ENCODE assay signal across 10 mouse cellular contexts in the genomic region with DNA sequence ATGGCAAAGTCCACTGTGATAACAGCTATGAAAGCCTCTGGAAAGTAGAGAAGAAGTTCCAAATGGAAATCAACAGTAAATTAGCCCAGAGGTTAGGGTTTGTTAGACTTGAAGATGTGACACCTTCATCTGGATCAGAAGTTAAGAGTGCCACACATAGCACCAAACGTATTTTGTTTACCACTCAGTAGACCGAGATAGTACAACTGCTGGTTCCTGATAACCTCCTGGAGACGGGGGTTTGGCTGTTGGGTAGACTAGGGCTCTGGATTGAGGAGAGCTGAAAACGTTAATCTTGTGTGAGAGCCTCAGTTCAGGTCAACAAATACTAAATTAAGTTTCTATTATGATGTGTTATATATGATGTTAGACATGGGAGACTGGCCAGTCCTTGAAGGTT. TPM values are rescaled to one million over a fixed set of nuclear protein-coding genes. Genes with fewer than 3 reads are reported as not detected.
A peak's percentile ranks its signal among the peaks of the same experiment; 100 is the strongest.
DNase-seq lines count a peak whose midpoint lies in the region; ATAC-seq and TF ChIP-seq lines count a peak whose summit lies in the region.
"Had no signal": no experiment of that assay in that cellular context is flagged by ENCODE, and none has a peak within 500 bp of the region (broad histone marks: within the 10 kb centered on the region; RNA-seq: fewer than 3 reads in every experiment).

No protein-coding gene starts in this region.

- H3K36me3 ChIP-seq in midbrain, embryonic 10.5 days, result no peaks in the 10 kb centered on the region
- no peaks in the 10 kb centered on the region for H3K36me3 ChIP-seq in midbrain, postnatal 0 days (ENCODE audit: insufficient read depth, low read length)
- H3K36me3 ChIP-seq in limb, embryonic 13.5 days, result no peaks in the 10 kb centered on the region
- H3K36me3 ChIP-seq in neural tube, embryonic 14.5 days (ENCODE audit: control insufficient read depth, insufficient read depth, low read length), result no peaks in the 10 kb centered on the region
- no peaks in the 10 kb centered on the region for H3K36me3 ChIP-seq in kidney, embryonic 16.5 days (ENCODE audit: insufficient read depth, low read length)

- 89% methylated on average over 4 of the region's 4 CpGs for WGBS in midbrain, embryonic 10.5 days
- 92% methylated on average over 4 of the region's 4 CpGs for WGBS in midbrain, postnatal 0 days
- 84% methylated on average over 4 of the region's 4 CpGs for WGBS in limb, embryonic 13.5 days
- 92% methylated on average over 4 of the region's 4 CpGs for WGBS in neural tube, embryonic 14.5 days
- 89% methylated on average over 4 of the region's 4 CpGs for whole genome bisulfite sequencing in kidney, embryonic 16.5 days

- no peak overlapping the region for H3K27ac ChIP-seq in midbrain, embryonic 10.5 days (replicated peaks)
- no peak overlapping the region for H3K27ac ChIP-seq in midbrain, postnatal 0 days (ENCODE audit: low read depth, low read length)
- no peak overlapping the region for H3K27ac ChIP-seq in embryonic fibroblast, embryonic 13.5 days (ENCODE audit: insufficient read depth, low read length)
- no peak overlapping the region for H3K27ac ChIP-seq in limb, embryonic 13.5 days
- no peak overlapping the region for H3K27ac ChIP-seq in neural tube, embryonic 14.5 days (ENCODE audit: low read depth, low read length)
- H3K27ac ChIP-seq in kidney, embryonic 16.5 days (ENCODE audit: low read length), result no peak overlapping the region

- DNase-seq in midbrain, embryonic 10.5 days (ENCODE audit: low spot score), result no peak
- DNase-seq in midbrain, postnatal 0 days (ENCODE audit: low spot score), result no peak
- DNase-seq in left cerebral cortex, adult 9 months (ENCODE audit: low spot score in 2 of 2), result no peak
- DNase-seq in layer of hippocampus, adult 8-10 months (ENCODE audit: low spot score in 2 of 2), result no peak
- DNase-seq: adrenal gland, adult 2 months had no signal

- TF ChIP-seq POLR2A in embryonic fibroblast, embryonic 13.5 days (IDR thresholded peaks at IDR 0.05; ENCODE audit: low read depth, low read length), result no peak

- H3K9ac ChIP-seq in midbrain, postnatal 0 days (replicated peaks; ENCODE audit: low read length, poor library complexity, severe bottlenecking), result no peak overlapping the region
- H3K9ac ChIP-seq in limb, embryonic 13.5 days, result no peak overlapping the region
- no peak overlapping the region for H3K9ac ChIP-seq in neural tube, embryonic 14.5 days (replicated peaks; ENCODE audit: low read depth, low read length)
- no peak overlapping the region for H3K9ac ChIP-seq in kidney, embryonic 16.5 days (replicated peaks; ENCODE audit: low read length)

- TF ChIP-seq CTCF in midbrain, postnatal 0 days (IDR thresholded peaks at IDR 0.05), result no peak
- TF ChIP-seq CTCF in embryonic fibroblast, embryonic 13.5 days (IDR thresholded peaks at IDR 0.05; ENCODE audit: borderline replicate concordance, insufficient read depth, low read length), result no peak

- peaks cover 44% of the 10 kb centered on the region for H3K4me1 ChIP-seq in midbrain, embryonic 10.5 days
- peaks cover 4% of the 10 kb centered on the region; the same call in 1 of the 2 replicates for H3K4me1 ChIP-seq in midbrain, postnatal 0 days (ENCODE audit: insufficient read depth, low read length)
- H3K4me1 ChIP-seq in embryonic fibroblast, embryonic 13.5 days (ENCODE audit: control insufficient read depth, insufficient read depth, low read length), result peaks cover 15% of the 10 kb centered on the region
- H3K4me1 ChIP-seq in limb, embryonic 13.5 days, result peaks cover 43% of the 10 kb centered on the region
- H3K4me1 ChIP-seq in neural tube, embryonic 14.5 days (ENCODE audit: control insufficient read depth, insufficient read depth, low read length), result peaks cover 13% of the 10 kb centered on the region; the same call in 1 of the 2 replicates
- peaks cover 39% of the 10 kb centered on the region for H3K4me1 ChIP-seq in kidney, embryonic 16.5 days (ENCODE audit: insufficient read depth, low read length)

- H3K9me3 ChIP-seq in midbrain, embryonic 10.5 days (replicated peaks), result no peaks in the 10 kb centered on the region
- no peaks in the 10 kb centered on the region for H3K9me3 ChIP-seq in midbrain, postnatal 0 days (ENCODE audit: low read length)
- H3K9me3 ChIP-seq in limb, embryonic 13.5 days, result no peaks in the 10 kb centered on the region
- no peaks in the 10 kb centered on the region for H3K9me3 ChIP-seq in neural tube, embryonic 14.5 days (ENCODE audit: control insufficient read depth, low read length)
- H3K9me3 ChIP-seq in kidney, embryonic 16.5 days (ENCODE audit: low read length), result no peaks in the 10 kb centered on the region

- peak overlapping the region; percentile 94; the same call in 1 of the 2 replicates for H3K4me3 ChIP-seq in midbrain, embryonic 10.5 days
- no peak overlapping the region for H3K4me3 ChIP-seq in midbrain, postnatal 0 days (ENCODE audit: low read depth, low read length)
- peak overlapping the region; percentile 91 for H3K4me3 ChIP-seq in embryonic fibroblast, embryonic 13.5 days (ENCODE audit: insufficient read depth, low read length)
- peak overlapping the region; percentile 96 for H3K4me3 ChIP-seq in limb, embryonic 13.5 days
- H3K4me3 ChIP-seq in neural tube, embryonic 14.5 days (ENCODE audit: low read depth, low read length), result no peak overlapping the region
- H3K4me3 ChIP-seq in kidney, embryonic 16.5 days (ENCODE audit: low read length), result no peak overlapping the region

- no peaks in the 10 kb centered on the region for H3K27me3 ChIP-seq in midbrain, embryonic 10.5 days (ENCODE audit: low read depth, poor library complexity, severe bottlenecking)
- H3K27me3 ChIP-seq in midbrain, postnatal 0 days (ENCODE audit: insufficient read depth, low read length), result no peaks in the 10 kb centered on the region
- no peaks in the 10 kb centered on the region for H3K27me3 ChIP-seq in limb, embryonic 13.5 days
- no peaks in the 10 kb centered on the region for H3K27me3 ChIP-seq in neural tube, embryonic 14.5 days (ENCODE audit: control insufficient read depth, insufficient read depth, low read length)
- no peaks in the 10 kb centered on the region for H3K27me3 ChIP-seq in kidney, embryonic 16.5 days (ENCODE audit: insufficient read depth, low read length)

- no peak for ATAC-seq in midbrain, postnatal 0 days (ENCODE audit: low FRiP score)
- no peak for ATAC-seq in limb, embryonic 13.5 days (ENCODE audit: low FRiP score, low read depth)
- no peak for ATAC-seq in neural tube, embryonic 14.5 days (ENCODE audit: low read depth)
- no peak for ATAC-seq in kidney, embryonic 16.5 days (ENCODE audit: low FRiP score, low TSS enrichment)

- H3K4me2 ChIP-seq in midbrain, postnatal 0 days (ENCODE audit: low read depth, low read length, poor library complexity, severe bottlenecking), result no peak overlapping the region
- H3K4me2 ChIP-seq in limb, embryonic 13.5 days (replicated peaks), result peak overlapping the region; percentile 77
- H3K4me2 ChIP-seq in neural tube, embryonic 14.5 days (ENCODE audit: low read depth, low read length), result peak overlapping the region; percentile 78; the same call in 1 of the 2 replicates
- no peak overlapping the region for H3K4me2 ChIP-seq in kidney, embryonic 16.5 days (replicated peaks; ENCODE audit: low read depth, low read length)

RNA-seq across cellular contexts. Expression of a gene that starts 2.1 kb away (rescaled TPM):
- 12.0 and 13.7 TPM in 2 replicates for polyA plus RNA-seq in midbrain, embryonic 10.5 days (2016; fragmentation: Nextera tagmentation; extraction: Ambion mirVana)
- 26.7 and 30.7 TPM in 2 replicates for total RNA-seq in midbrain, postnatal 0 days (2014; rRNA removed)
- 8.4 and 9.1 TPM in 2 replicates for polyA plus RNA-seq in midbrain, postnatal 0 days (2015; fragmentation: Nextera tagmentation; extraction: Ambion mirVana)
- polyA plus RNA-seq in embryonic fibroblast, embryonic 13.5 days (2011; ENCODE audit: insufficient read length, low read depth, missing spikeins), result 44.6 and 51.9 TPM in 2 replicates
- polyA plus RNA-seq in limb, embryonic 13.5 days (2015; fragmentation: Nextera tagmentation; extraction: Ambion mirVana), result 13.3 and 13.9 TPM in 2 replicates
- polyA plus RNA-seq in neural tube, embryonic 14.5 days (2014; fragmentation: Nextera tagmentation; extraction: Ambion mirVana), result 18.7 and 21.0 TPM in 2 replicates
- polyA plus RNA-seq in kidney, embryonic 16.5 days (2015; fragmentation: Nextera tagmentation; extraction: Ambion mirVana), result 10.4 and 11.1 TPM in 2 replicates
- total RNA-seq in layer of hippocampus, adult 8-10 months (2022), result 1 to 10 TPM; 4.7 to 6.9 (median 4.9) TPM

RNA-seq across cellular contexts. Expression of a gene that starts 2.3 kb away (rescaled TPM):
- 0.61 and 0.63 TPM in 2 replicates for polyA plus RNA-seq in midbrain, embryonic 10.5 days (2016; fragmentation: Nextera tagmentation; extraction: Ambion mirVana)
- 0.19 TPM in 1 of 2 replicates, not detected in the other for total RNA-seq in midbrain, postnatal 0 days (2014; rRNA removed)
- 0.18 and 0.26 TPM in 2 replicates for polyA plus RNA-seq in midbrain, postnatal 0 days (2015; fragmentation: Nextera tagmentation; extraction: Ambion mirVana)
- polyA plus RNA-seq in embryonic fibroblast, embryonic 13.5 days (2011; ENCODE audit: insufficient read length, low read depth, missing spikeins), result not detected in 2 replicates
- 0.25 TPM in 1 of 2 replicates, not detected in the other for polyA plus RNA-seq in limb, embryonic 13.5 days (2015; fragmentation: Nextera tagmentation; extraction: Ambion mirVana)
- polyA plus RNA-seq in neural tube, embryonic 14.5 days (2014; fragmentation: Nextera tagmentation; extraction: Ambion mirVana), result 0.41 TPM in 1 of 2 replicates, not detected in the other
- 0.24 TPM in 1 of 2 replicates, not detected in the other for polyA plus RNA-seq in kidney, embryonic 16.5 days (2015; fragmentation: Nextera tagmentation; extraction: Ambion mirVana)
- total RNA-seq in layer of hippocampus, adult 8-10 months (2022), result 1 to 10 TPM in 2 of 4 experiments, under 1 TPM in 2; 0.92 to 3.2 (median 1.4) TPM
- total RNA-seq: adrenal gland, adult 2 months; common myeloid progenitor, adult 5-6 weeks had no signal

RNA-seq across cellular contexts. Expression of a gene that starts 54.2 kb away (rescaled TPM):
- 205 and 210 TPM in 2 replicates for polyA plus RNA-seq in midbrain, embryonic 10.5 days (2016; fragmentation: Nextera tagmentation; extraction: Ambion mirVana)
- 63.8 and 89.9 TPM in 2 replicates for total RNA-seq in midbrain, postnatal 0 days (2014; rRNA removed)
- 134 and 140 TPM in 2 replicates for polyA plus RNA-seq in midbrain, postnatal 0 days (2015; fragmentation: Nextera tagmentation; extraction: Ambion mirVana)
- 126 and 171 TPM in 2 replicates for polyA plus RNA-seq in embryonic fibroblast, embryonic 13.5 days (2011; ENCODE audit: insufficient read length, low read depth, missing spikeins)
- polyA plus RNA-seq in limb, embryonic 13.5 days (2015; fragmentation: Nextera tagmentation; extraction: Ambion mirVana), result 243 and 247 TPM in 2 replicates
- polyA plus RNA-seq in neural tube, embryonic 14.5 days (2014; fragmentation: Nextera tagmentation; extraction: Ambion mirVana), result 200 and 204 TPM in 2 replicates
- 155 and 163 TPM in 2 replicates for polyA plus RNA-seq in kidney, embryonic 16.5 days (2015; fragmentation: Nextera tagmentation; extraction: Ambion mirVana)
- total RNA-seq in layer of hippocampus, adult 8-10 months (2022), result 10 to 100 TPM; 75.9 to 92.0 (median 87.8) TPM

Comparison
In these comparisons a context has a peak if more than half of its experiments do, and no peak if none do; other contexts are left out.
1. H3K4me3 ChIP-seq: peak in midbrain, embryonic 10.5 days (single experiment), embryonic fibroblast, embryonic 13.5 days (single experiment) and limb, embryonic 13.5 days (single experiment); none in midbrain, postnatal 0 days (single experiment), neural tube, embryonic 14.5 days (single experiment) and kidney, embryonic 16.5 days (single experiment).
2. H3K4me2 ChIP-seq: peak in limb, embryonic 13.5 days (single experiment) and neural tube, embryonic 14.5 days (single experiment); none in midbrain, postnatal 0 days (single experiment) and kidney, embryonic 16.5 days (single experiment).